Mouse (Mus musculus): ENCODE results near the gene Gm20388.
A peak's percentile ranks its signal among the peaks of the same experiment; 100 is the strongest.

- peak; percentile 55 for TF ChIP-seq CTCF (IDR thresholded peaks at IDR 0.05; ENCODE audit: low read depth)
- peak; percentile 45; the same call in 1 of the 2 replicates for TF ChIP-seq EP300 (IDR thresholded peaks at IDR 0.05; ENCODE audit: low read depth)
Measured at GRCm38 (mm10) chr8:121898401-121898931, 1987.8 kb downstream of the Gm20388 start.

Data from liver, embryonic 14.5 days (tissue).